Mouse (Mus musculus): ENCODE data around the gene Pde11a.

Gene Pde11a

DNA sequence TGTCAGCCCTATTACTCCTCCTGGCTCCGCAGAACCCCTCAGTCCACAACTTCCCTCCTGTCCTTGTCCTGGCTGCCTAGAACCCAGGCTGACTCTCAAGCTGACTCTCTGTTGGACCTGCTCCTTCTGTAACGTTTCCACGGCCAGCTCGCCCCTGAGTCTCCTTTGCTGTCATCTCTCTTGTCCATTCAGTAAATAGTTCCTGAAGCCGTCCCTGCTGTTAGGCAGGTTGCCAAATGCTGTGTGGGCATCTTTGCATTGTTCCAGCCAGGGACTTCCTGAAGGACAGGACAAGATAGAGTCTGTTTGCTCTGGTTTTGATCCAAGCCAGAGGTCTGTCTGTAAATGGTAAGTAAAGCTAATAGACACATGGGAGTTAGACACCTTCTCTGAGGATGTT is 250.2 kb downstream of the Pde11a start:
- peak in 1 of 2 experiments; percentile 19 for DNase-seq

DNA sequence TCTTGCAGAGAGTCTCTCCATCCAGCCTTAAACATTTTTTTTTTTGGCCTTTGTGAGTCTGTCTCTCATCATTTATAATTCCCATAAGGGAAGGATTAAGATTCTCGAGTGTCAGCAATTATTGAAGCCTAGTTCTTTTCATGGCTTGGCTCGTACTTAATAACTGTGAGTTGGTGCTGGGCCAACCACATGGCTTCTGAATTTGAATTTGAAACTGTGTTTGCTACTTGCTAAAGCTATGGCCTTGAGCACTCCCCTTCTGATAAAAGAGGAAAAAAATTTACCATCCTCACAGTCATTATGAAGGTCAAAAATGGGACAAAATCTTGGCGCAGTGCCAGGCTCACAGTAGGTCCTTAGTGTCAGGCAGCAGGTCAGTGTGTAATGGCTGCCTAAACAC is 251.4 kb downstream of the Pde11a start:
- peak; percentile 23 to 41 for DNase-seq

DNA sequence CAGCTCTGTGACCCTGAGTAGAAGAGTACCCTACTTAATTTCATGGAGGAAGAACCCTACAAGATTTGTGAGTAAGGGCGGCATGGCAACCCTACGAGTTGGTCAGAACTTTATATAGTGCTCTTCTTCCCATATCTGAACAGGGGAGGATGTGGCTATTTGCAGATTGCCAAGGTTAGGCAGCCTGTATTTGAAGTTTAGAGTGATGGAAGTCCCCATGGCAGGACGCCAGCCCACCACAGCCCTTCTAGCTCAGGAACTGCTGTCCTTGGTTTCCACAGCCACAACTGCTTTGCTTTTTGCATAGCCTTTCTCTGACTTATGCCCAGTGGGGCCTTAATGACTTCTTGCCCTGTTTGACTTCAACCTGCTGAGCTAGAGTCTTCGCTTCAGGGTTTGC is 253.6 kb downstream of the Pde11a start:
- no peak for DNase-seq

DNA sequence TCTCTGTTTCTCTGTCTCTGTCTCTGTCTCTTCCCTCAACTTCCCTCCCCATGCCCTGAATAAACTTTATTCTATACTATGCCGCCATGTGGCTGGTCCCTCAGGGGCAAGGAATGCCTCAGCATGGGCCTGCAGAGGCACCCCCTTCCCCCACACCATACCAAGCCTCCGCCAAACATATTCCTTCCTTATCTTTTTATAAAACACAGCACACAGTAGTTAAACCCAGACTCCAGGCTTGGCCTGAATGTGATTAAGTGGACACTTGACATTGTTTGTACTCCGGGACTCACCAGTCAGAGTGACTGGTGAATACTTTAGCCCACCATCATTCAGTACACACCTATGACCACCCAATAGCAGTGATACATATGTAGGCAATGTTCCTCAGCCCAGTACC is 254.7 kb downstream of the Pde11a start:
- DNase-seq: no peak

DNA sequence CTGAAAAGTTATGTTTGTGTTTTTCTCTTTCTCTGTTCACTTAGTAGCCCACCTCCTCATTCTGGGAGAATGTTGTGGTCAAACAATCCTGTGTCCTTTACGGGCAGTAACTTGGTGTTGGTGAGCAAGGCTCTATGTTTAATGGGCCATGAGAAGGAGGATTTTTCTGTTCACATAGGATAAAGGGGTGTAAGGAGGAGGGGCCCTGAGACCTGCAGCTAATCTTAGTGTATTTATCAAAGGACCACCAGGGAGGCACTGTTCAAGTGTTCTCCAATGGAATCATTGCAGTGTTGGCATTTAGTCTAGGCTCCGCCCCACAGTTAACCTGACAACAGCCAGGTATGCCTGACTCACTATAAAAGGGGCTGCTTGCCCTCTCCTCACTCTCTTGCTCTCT is 255.2 kb downstream of the Pde11a start:
- DNase-seq: no peak

DNA sequence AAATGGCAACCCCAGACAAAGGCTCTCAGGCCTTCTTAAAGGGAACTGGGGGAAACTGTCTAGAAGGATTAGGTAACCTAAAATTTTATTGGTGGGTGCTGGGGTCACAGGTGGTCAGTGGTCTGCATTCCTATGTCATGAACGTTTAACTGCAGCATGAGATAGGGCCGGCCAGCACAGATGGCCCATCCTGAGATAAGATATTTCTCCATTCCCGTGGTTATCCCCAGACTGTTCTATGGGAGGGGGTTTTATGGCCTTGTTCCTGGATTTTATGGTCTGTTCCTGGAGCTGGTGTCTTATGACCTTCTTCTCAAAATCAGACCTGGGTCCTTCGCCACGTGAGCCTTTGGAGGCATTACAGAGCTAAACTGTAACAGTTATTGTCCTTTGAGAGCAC is 256.6 kb downstream of the Pde11a start:
- no peak for DNase-seq

DNA sequence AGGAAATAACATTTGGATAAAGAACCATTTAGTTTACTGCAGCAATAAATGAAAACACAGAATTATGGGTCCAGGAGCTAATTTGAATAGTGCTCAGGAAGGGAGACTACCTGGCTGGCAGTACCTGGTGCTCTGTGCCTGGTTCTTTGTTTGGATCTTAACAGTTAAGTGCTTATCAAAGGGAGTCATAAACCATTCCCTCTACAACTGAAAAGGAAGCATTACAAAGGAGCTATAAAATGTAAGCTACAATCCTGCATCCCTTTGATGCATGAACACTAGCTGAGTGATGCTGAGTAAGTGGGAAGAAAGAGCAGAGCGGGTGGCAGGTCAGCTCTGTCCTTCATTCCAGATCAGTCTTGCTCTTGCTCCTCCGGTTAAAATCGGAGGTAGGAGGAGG is 258.0 kb downstream of the Pde11a start:
- no peak for DNase-seq

DNA sequence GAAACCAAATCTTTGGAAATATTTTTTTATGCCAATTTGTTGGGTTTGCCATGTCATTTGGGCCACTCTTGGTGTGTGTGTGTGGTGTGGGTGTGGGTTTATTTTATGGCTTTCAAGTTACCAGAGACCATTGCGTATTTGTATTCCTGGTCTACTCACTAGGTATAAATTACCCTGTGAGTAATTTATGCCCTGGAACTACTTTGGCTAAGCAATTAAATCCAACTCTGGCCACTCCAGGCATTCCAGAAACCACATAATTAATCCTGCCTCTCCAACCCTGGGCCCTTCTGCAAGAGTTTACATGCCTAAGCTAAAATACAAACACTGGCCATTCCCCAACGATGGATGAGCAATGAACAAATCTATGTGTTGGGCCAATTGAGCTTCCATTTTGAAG is 261.7 kb downstream of the Pde11a start:
- no peak for DNase-seq

DNA sequence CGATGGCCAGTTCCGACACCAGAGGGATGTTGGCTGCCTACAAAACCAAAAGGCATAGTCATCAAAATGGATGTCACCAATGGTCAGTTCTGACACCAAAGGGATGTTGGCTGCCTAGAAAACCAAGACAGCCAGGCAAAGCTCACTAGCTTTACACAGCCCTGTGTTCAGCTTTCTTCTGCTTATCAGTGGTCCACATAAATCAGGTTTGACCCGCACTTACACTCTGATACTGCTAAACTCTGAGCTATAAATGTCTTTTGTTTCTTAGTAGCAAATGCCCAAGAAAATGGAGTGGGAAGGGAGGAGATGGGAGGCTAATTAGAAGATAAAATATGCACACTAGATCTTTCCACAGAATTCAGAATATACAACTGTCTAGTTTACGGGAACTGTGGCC is 262.5 kb downstream of the Pde11a start:
- no peak for DNase-seq

DNA sequence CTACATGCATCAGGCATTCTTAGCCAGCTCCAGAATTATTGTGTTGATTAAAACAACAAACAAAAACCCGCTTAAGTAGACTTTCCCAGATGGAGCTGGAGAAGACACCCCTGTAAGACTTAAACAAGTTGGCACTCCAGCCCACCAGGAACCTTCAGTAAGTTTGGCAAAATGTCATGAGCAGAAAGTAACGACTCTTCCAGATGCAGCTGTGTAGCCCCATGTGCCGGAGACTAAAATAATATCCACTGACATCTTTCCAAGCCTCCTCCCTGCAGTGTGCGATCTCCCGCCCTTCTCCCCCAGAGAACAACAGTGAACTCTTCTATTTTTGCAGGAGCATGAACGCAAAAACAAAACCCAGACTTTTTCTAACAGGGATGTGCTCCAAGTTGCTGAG is 265.5 kb downstream of the Pde11a start:
- DNase-seq: no peak

DNA sequence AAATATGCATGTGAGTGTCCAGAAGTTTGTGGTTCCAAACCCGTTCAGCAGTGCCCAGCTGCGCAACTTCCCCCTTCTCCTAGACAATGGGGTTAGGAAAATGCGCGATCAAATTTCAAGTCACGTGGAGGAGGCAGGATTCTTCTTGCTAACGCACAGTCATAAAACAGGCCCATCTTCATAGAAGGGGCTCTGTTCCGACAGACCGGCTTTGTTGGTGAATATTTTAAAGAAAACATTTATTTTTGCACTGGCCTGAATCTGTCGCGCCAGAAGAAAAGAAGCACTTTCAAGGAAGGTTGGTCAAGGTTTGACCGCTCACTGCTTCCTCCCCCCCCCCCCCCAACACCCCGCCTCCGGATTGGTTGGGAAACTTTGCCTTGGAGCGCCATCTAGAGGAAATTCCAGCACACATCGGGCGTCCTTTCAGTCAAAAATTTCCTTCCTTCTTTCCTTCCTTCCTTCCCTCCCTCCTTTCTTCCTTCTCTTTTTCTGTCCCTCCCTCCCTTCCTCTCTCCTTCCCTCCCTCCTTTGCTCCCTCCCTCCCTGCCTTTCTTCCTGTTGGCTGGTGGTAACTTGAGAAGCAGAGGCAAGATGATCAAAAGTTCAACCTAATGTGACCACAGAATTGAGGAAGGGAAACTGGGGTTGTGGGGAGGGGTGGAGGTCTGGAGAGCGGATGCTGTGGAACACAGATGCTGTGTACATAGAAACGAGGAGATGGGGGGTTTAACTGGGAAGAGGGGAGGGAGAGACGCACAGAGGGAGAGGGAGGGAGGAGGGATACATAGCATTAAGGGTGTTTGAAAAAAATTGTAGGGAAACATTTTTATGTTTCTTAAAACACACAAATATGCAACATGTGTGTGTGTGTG is 267.9 kb downstream of the Pde11a start:
- peak; percentile 62 to 82 for DNase-seq

DNA sequence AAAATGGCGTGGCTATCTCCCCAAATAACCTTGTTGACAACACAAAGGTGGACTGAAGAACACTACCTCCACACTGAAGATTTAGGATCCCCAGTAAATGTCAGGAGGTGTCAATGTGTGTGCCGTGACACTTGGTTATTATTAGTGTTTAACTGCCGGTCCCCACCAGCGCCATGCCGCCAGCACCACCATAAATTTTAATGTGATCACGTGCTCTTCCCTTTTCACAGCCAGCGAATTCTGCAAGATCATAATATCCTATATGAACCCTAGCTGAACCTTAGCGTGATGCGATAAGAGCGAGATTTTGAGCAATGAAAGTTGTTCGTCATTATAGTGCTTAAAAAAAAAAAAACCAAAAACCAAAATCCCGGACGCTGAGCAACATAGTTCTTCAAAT is 269.3 kb downstream of the Pde11a start:
- DNase-seq: no peak

DNA sequence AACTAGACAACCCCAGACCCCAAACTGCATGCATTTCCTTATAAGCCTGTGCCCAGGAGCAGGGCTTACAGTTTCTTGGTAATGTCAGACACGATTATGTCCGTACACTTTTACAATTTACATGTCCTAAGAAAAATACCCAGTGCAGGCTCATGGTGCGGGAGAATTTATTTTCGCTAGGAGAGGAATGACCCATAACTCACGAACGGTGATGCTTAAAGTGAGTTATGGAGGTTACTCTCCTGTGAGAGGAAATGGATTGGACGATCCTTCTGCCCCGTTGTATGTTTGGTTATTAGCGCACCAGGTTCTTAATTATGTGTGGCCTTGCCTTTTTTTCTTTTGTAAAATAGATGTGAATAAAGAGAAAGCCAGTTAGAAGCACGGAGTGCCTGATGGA is 270.4 kb downstream of the Pde11a start:
- DNase-seq: no peak

DNA sequence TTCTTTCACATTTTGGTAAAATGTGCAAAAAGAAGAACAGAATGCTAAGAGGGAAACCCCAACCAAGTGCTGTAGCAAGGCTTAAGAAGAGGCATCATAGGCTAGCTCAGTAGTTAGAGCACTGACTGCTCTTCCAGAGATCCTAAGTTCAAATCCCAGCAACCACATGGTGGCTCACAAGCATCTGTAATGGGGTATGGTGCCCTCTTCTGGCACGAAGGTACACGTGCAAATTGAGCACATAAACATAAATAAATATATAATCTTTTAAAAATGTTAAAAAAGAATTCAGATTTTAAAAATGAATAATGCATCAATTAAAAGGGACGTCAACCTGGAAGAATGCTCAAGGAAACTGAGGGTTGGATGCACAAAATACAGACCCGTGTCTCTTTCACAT is 271.4 kb downstream of the Pde11a start:
- DNase-seq: peak in 1 of 2 experiments; percentile 26

DNA sequence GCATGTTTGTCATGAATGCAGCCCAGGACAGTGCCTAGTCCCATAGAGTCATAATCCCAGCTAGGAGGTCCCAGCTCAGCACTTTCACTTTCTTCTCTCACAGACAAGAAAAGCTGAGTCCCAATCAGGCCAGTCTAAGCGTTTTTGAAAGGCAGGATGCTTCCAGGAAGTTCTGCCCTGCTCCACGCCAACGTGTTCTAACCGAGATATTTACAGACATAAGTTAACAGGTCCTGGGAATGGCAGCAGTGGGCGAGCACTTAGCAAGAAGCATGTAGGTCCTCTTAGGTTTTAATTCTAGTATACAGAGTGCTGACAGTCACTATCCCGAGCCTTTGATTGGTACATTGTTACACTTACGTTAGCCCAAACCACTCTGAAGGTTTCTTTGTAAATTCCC is 273.3 kb downstream of the Pde11a start:
- no peak for DNase-seq

DNA sequence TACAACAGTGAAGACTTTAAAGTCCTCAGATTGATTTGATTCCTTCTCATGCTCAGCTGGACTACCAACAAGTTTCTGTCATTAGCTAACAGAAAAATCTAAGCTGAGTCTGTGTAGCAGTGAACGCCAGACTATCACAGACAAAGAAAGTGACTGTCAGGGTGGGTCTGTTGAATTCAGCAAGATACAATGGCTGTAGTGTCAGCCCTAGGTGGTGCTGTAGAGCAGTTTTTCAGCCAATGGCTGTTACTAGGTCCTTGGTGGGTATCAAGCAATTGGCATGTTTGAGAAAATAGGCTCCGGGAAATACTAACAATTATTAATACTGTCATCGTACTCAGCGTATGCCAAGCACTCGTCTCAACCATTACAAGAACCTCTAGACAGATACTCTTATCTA is 274.5 kb downstream of the Pde11a start:
- DNase-seq: peak; percentile 26 to 58

DNA sequence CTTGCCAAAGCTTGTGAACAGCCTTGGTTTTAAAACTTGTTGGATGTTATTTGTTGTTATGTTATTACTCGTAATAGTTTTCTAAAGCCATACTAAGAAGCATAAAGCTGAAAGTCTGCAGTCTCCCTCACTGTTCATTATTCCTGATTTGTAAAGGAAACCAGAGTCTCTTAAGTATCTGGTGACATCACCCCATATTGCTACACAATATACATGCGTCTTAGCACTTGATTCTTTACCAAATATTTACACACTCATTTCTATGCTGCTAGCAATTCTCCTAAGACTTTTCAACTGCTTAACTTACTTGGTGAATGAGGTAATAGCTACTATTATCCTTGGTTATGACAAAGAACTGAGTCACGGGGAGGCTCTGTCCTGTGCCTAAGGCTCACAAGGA is 278.4 kb downstream of the Pde11a start:
- no peak for DNase-seq

DNA sequence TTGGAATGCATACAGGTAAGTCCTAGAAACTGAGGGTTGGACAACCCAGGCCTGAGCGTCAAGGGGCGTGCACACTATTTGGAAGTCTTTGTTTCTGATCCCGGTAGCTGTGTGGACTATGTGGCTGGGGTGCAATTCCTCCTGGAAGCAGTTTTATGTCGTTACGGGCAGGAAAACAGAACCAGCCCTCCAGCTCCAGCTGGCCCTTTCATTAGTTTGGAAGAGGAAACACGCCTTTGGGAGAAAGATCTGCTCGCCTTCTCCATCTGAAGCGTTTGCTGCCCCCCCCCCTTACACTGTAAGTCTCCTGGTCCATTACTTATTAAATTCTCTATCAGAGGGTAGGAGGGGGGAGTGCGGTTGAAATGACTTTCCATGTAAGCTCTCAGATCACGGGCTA is 279.0 kb downstream of the Pde11a start:
- DNase-seq: no peak

DNA sequence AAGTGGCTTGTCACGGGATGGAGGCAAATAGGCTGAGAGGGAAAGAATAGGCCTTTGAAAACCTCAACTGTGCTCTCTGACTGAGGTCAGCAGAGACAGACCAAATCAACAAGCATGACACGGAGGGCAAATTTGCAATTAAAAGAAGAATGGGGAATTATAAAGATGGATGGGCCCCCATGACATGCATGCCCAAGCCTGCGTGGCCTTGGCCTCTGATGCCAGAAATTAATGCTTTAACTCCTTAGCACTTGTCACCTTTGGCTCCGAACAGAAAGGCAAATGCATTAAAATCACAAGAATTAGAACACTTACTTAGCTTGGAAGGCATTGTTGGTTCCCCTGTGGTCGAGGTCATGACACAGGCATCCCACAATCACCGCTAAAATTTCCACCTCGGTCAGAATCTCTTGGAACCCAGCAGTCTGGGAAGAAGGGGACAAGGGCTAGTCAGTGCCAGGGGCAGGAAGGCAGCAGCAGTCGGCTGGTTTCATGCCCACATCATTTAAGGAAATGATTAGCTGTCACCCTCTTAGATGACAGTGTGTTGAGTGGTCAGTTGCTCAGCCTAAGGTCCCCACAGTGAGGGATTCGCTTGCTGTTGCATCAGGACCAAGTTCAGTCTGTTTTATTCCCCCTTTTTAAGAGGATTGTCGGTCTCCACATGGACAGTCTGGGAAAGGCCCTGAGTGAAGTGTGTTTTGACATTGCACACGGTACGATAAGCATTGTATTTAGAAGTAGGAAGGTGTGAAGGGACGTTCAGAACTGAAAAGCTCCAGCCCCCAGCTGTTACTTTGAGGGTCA is 279.7 kb downstream of the Pde11a start:
- DNase-seq: no peak

DNA sequence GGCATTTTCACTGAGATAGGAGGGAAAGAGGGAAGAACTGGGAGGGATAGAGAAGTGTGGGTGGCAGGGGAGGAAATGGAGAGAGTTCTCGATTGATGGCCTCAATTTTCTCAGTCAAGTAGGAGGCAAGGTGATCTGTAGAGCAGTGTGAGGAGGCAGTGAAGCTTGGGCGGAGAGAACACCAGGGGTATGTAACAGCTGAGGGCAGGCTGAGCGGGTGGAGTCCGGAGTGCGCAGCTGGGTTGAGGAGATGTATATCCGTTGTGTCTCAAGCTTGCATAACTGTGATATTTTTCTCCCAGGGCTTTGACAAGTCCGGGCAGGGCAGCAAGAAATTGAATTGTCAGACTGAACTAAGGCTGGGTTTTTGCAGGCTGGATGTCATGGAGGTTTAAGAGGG is 281.0 kb downstream of the Pde11a start:
- no peak for DNase-seq

DNA sequence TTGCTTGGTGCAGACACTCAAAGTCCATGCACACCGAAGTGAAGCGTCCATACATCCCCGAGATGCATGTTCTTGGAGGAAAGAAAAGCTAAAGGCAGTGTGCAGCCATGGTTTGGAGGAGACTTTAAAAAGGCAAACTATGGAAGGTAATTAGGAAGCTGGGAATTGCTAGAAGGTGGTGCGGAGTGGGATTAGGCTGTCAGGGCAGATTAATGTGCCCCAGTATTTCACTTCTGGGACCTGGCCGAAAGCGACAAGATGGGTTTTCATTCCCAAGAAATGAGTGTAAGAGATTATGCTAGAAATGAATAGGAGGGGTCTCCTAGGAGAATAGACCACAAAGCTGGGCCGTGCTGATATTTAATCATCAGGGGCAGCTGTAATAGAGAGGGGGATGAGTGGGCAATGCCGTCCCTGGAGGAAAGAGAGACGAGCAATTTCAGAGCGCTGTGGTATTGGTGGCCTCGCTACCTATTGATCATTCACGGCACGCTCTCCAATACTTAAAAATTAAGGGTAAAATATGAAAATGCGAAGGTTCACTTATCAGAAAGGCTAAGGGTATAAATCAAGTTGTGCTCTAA is 284.7 kb downstream of the Pde11a start:
- DNase-seq: no peak

DNA sequence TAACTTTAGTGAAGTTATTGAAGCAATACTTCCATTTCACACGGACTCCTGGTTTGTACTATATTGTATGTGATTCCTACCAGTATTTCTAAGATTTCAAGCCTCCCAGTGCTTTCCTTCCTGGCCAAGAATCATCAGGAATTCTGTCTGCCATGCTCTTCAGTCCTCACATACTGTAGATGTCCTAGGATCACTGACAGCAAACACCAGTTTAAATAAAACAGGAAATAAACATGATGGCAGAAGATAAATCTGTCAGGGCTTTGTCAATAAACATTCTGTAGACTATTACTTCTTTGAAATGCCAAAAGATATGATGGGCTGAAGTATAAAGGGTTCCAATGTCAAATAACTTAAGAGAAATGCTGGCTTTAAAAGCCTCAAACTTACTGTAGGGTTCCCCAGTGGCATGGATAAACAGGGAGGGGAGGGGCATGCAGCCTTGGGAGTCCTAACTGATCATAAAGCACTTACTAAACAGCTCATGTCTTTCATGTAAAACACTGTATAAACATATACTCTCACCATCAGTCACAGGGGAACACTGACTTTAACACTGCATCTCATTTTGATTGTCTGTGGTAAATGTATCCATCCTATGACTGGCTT is 285.6 kb downstream of the Pde11a start:
- no peak for DNase-seq

DNA sequence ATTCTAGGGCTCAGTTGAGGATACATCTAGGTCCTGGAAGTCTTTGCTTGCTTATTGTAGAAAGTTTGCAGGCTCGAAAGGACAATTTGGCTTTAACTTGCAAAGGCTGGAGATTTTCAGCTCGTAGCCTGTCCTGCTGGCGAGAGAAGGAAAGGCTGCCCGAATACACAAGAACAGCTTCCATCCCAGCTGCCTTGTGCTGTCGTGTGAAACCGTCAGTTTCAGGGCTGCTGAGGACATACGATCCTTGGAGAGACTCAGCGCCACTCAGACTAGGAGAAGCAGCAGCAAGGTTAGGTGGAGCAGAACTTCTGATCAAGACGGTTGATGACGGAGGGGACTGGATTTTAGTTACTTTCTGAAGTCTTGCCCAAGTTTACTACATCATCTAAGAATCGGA is 287.2 kb downstream of the Pde11a start:
- no peak for DNase-seq

Measured in cerebellum, postnatal 25 days (tissue).